Comparison of ENCODE assay signal across 8 mouse cellular contexts in genomic region chr15:83464083-83464904, GRCm38 (mm10). TPM values are rescaled to one million over a fixed set of nuclear protein-coding genes. Genes with fewer than 3 reads are reported as not detected.
DNase-seq lines count a peak whose midpoint lies in the region; ATAC-seq lines count a peak whose summit lies in the region.

Gene Pacsin2, minus strand, starts transcription at chr15:83464606.

- under 1% methylated on average over 81 of the region's 88 CpGs for WGBS in forebrain, embryonic 11.5 days
- under 1% methylated on average over 74 of the region's 88 CpGs for WGBS in heart, embryonic 16.5 days
- WGBS in liver, embryonic 15.5 days (ENCODE audit: insufficient replicate concordance), result under 1% methylated on average over 86 of the region's 88 CpGs
- under 1% methylated on average over 88 of the region's 88 CpGs for WGBS in neural tube, embryonic 12.5 days

- H3K27ac ChIP-seq in forebrain, embryonic 11.5 days (ENCODE audit: low read depth, low read length), result no peak within 1 kb of the TSS
- peak within 1 kb of the TSS; percentile 73 for H3K27ac ChIP-seq in heart, embryonic 16.5 days (ENCODE audit: low read length)
- peak within 1 kb of the TSS; percentile 89 for H3K27ac ChIP-seq in liver, embryonic 15.5 days (replicated peaks)
- no peak within 1 kb of the TSS for H3K27ac ChIP-seq in neural tube, embryonic 12.5 days

- peak; percentile 98 for ATAC-seq in forebrain, embryonic 11.5 days (replicated peaks; ENCODE audit: low FRiP score)
- ATAC-seq in heart, embryonic 16.5 days (replicated peaks; ENCODE audit: extremely low read depth, insufficient read depth, low FRiP score), result peak; percentile 99
- peak; percentile 97 for ATAC-seq in liver, embryonic 15.5 days (ENCODE audit: insufficient read depth)
- peak; percentile 99 for ATAC-seq in neural tube, embryonic 12.5 days (ENCODE audit: low FRiP score, low read depth)

- H3K4me2 ChIP-seq in forebrain, embryonic 11.5 days (ENCODE audit: low read depth, low read length, severe bottlenecking), result peak within 1 kb of the TSS; percentile 69
- H3K4me2 ChIP-seq in heart, embryonic 16.5 days (ENCODE audit: low read depth, low read length), result peak within 1 kb of the TSS; percentile 70
- H3K4me2 ChIP-seq in liver, embryonic 15.5 days, result peak within 1 kb of the TSS; percentile 87
- H3K4me2 ChIP-seq in neural tube, embryonic 12.5 days (replicated peaks), result peak within 1 kb of the TSS; percentile 93

- no peaks in the 10 kb centered on the region for H3K27me3 ChIP-seq in forebrain, embryonic 11.5 days (ENCODE audit: control insufficient read depth, insufficient read depth, low read length)
- no peaks in the 10 kb centered on the region for H3K27me3 ChIP-seq in heart, embryonic 16.5 days (ENCODE audit: control insufficient read depth, insufficient read depth, low read length)
- peaks cover 7% of the 10 kb centered on the region for H3K27me3 ChIP-seq in liver, embryonic 15.5 days
- H3K27me3 ChIP-seq in neural tube, embryonic 12.5 days (replicated peaks), result no peaks in the 10 kb centered on the region

- peak; percentile 78 to 84 for DNase-seq in CD8-positive naive resting alpha-beta T cell, adult 2 months (ENCODE audit: low read depth in 2 of 2, low spot score in 2 of 2)
- DNase-seq in c-Kit-positive CD71-negative TER-119-negative erythroid progenitor cells, embryonic 14.5 days (ENCODE audit: low read depth), result peak; percentile 95
- peak; percentile 98 for DNase-seq in forebrain, embryonic 11.5 days (ENCODE audit: low spot score)
- peak; percentile 99 to 100 for DNase-seq in kidney, postnatal 36 days
- DNase-seq in telencephalon, adult 2 months (ENCODE audit: low read depth, low spot score), result peak; percentile 89

- peaks cover 6% of the 10 kb centered on the region; the same call in 1 of the 2 replicates for H3K4me1 ChIP-seq in forebrain, embryonic 11.5 days (replicated peaks; ENCODE audit: control insufficient read depth, insufficient read depth, low read length)
- H3K4me1 ChIP-seq in heart, embryonic 16.5 days (ENCODE audit: control insufficient read depth, insufficient read depth, low read length), result peaks cover 12% of the 10 kb centered on the region
- peaks cover 45% of the 10 kb centered on the region for H3K4me1 ChIP-seq in liver, embryonic 15.5 days (replicated peaks)
- H3K4me1 ChIP-seq in neural tube, embryonic 12.5 days, result peaks cover 9% of the 10 kb centered on the region

- no peaks in the 10 kb centered on the region for H3K36me3 ChIP-seq in forebrain, embryonic 11.5 days (ENCODE audit: control insufficient read depth, insufficient read depth, low read length)
- H3K36me3 ChIP-seq in heart, embryonic 16.5 days (ENCODE audit: control insufficient read depth, insufficient read depth), result no peaks in the 10 kb centered on the region
- H3K36me3 ChIP-seq in liver, embryonic 15.5 days (replicated peaks), result peaks cover 5% of the 10 kb centered on the region; the same call in 1 of the 2 replicates
- H3K36me3 ChIP-seq in neural tube, embryonic 12.5 days, result no peaks in the 10 kb centered on the region

- peak within 1 kb of the TSS; percentile 75 for H3K4me3 ChIP-seq in forebrain, embryonic 11.5 days (ENCODE audit: low read depth, low read length)
- peak within 1 kb of the TSS; percentile 53 for H3K4me3 ChIP-seq in heart, embryonic 16.5 days (ENCODE audit: low read length)
- peak within 1 kb of the TSS; percentile 93 for H3K4me3 ChIP-seq in liver, embryonic 15.5 days (replicated peaks)
- peak within 1 kb of the TSS; percentile 70 for H3K4me3 ChIP-seq in neural tube, embryonic 12.5 days

- H3K9me3 ChIP-seq in forebrain, embryonic 11.5 days (ENCODE audit: control insufficient read depth, low read length), result no peaks in the 10 kb centered on the region
- no peaks in the 10 kb centered on the region for H3K9me3 ChIP-seq in heart, embryonic 16.5 days (replicated peaks; ENCODE audit: control insufficient read depth, low read length)
- H3K9me3 ChIP-seq in liver, embryonic 15.5 days (replicated peaks), result no peaks in the 10 kb centered on the region
- no peaks in the 10 kb centered on the region for H3K9me3 ChIP-seq in neural tube, embryonic 12.5 days

- peak within 1 kb of the TSS; percentile 77 for H3K9ac ChIP-seq in forebrain, embryonic 11.5 days (ENCODE audit: low read length)
- H3K9ac ChIP-seq in heart, embryonic 16.5 days (ENCODE audit: low read length), result peak within 1 kb of the TSS; percentile 80
- H3K9ac ChIP-seq in liver, embryonic 15.5 days, result peak within 1 kb of the TSS; percentile 89
- peak within 1 kb of the TSS; percentile 71 for H3K9ac ChIP-seq in neural tube, embryonic 12.5 days

RNA-seq across cellular contexts. Expression of gene Pacsin2, which starts in this region (rescaled TPM):
- 48.2 and 50.5 TPM in 2 replicates for polyA plus RNA-seq in forebrain, embryonic 11.5 days (2014; fragmentation: Nextera tagmentation; extraction: Ambion mirVana)
- 73.3 and 74.2 TPM in 2 replicates for polyA plus RNA-seq in heart, embryonic 16.5 days (2015; fragmentation: Nextera tagmentation; extraction: Ambion mirVana)
- 46.7 and 50.5 TPM in 2 replicates for polyA plus RNA-seq in liver, embryonic 15.5 days (2015; fragmentation: Nextera tagmentation; extraction: Ambion mirVana)
- 41.7 and 46.8 TPM in 2 replicates for polyA plus RNA-seq in neural tube, embryonic 12.5 days (2016; fragmentation: Nextera tagmentation; extraction: Ambion mirVana)

Comparison
In these comparisons a context has a peak if more than half of its experiments do, and no peak if none do; other contexts are left out.
1. H3K27ac ChIP-seq: peak in heart, embryonic 16.5 days (single experiment) and liver, embryonic 15.5 days (single experiment); none in forebrain, embryonic 11.5 days (single experiment) and neural tube, embryonic 12.5 days (single experiment).
2. Peak in every context shown above with its lines, with median percentiles within 50 percentile points of each other: DNase-seq, ATAC-seq, H3K4me2 ChIP-seq, H3K4me3 ChIP-seq and H3K9ac ChIP-seq.